Comparison of ENCODE assay signal across 27 mouse cellular contexts in the genomic region with DNA sequence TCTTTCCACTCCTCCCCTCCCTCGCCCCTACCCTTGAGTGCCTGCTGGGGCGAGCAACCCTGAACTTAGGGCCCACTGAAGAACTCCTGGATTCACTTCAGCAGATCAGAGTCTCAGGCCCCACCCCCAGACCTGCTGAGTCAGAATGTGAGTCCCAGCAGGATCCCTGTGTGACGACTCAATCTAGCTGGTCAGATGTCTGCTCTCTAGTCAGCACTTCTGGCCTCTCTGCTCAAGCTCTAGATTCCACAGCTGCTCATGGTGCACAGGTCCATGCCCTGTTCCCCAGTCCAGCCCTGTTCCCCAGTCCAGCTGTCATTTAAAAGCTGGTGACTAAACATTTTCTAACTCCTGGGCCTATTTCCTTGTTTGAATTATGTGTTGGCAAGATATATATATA. TPM values are rescaled to one million over a fixed set of nuclear protein-coding genes. Genes with fewer than 3 reads are reported as not detected.
DNase-seq lines count a peak whose midpoint lies in the region; ATAC-seq and TF ChIP-seq lines count a peak whose summit lies in the region.
"Had no signal": no experiment of that assay in that cellular context is flagged by ENCODE, and none has a peak within 500 bp of the region (broad histone marks: within the 10 kb centered on the region; RNA-seq: fewer than 3 reads in every experiment).

No protein-coding gene starts in this region.

- no peak for ATAC-seq in inflammation-experienced regulatory T-cells, adult 6 months
- no peak for ATAC-seq in heart, embryonic 12.5 days (ENCODE audit: insufficient number of reproducible peaks, low FRiP score)
- ATAC-seq: forebrain, embryonic 13.5 days; forebrain, postnatal 0 days had no signal

- H3K36me3 ChIP-seq in ES-E14 (ENCODE audit: control insufficient read depth, insufficient read depth, low read length, poor library complexity, severe bottlenecking), result no peaks in the 10 kb centered on the region
- H3K36me3 ChIP-seq in heart, embryonic 12.5 days, result no peaks in the 10 kb centered on the region
- H3K36me3 ChIP-seq: embryonic facial prominence, embryonic 10.5 days; heart, embryonic 10.5 days; hindbrain, embryonic 10.5 days had no signal

- H3K27ac ChIP-seq in ES-E14 (ENCODE audit: insufficient read depth, low read depth, low read length, poor library complexity, severe bottlenecking), result no peak overlapping the region
- H3K27ac ChIP-seq in heart, embryonic 12.5 days (ENCODE audit: poor library complexity, severe bottlenecking), result no peak overlapping the region
- H3K27ac ChIP-seq: embryonic facial prominence, embryonic 10.5 days; forebrain, embryonic 13.5 days; heart, embryonic 10.5 days; hindbrain, embryonic 10.5 days; hindbrain, embryonic 14.5 days had no signal

- peak; percentile 35 for DNase-seq in 3134 (ENCODE audit: extremely low read depth, insufficient read length, low spot score)
- peak; percentile 37 for DNase-seq in 416B (ENCODE audit: low read depth)
- no peak for DNase-seq in ES-E14 (ENCODE audit: low read depth, low spot score)
- peak; percentile 10 for DNase-seq in adipocyte (ENCODE audit: low spot score)
- no peak for DNase-seq in testis, postnatal 14 days (ENCODE audit: low spot score)
- DNase-seq in frontal cortex, postnatal 10 days (ENCODE audit: low spot score in 2 of 2), result no peak
- DNase-seq: adrenal gland, postnatal 10 days; cerebellum, adult 11-12 months; cerebellum, adult 9-11 months; cerebellum, postnatal 36 days; forebrain, postnatal 0 days; gastrocnemius, postnatal 36 days; heart, adult 18-20 months; kidney, adult 18-20 months had no signal

- H3K4me2 ChIP-seq in heart, embryonic 12.5 days, result no peak overlapping the region
- H3K4me2 ChIP-seq: forebrain, embryonic 13.5 days; hindbrain, embryonic 14.5 days had no signal

- H3K4me1 ChIP-seq in ES-E14 (ENCODE audit: control insufficient read depth in 2 of 2, insufficient read depth in 2 of 2, low read length in 2 of 2, poor library complexity in 1 of 2), result peaks cover 0 to 7% of the 10 kb centered on the region in 2 experiments; a peak in 2 of 4 replicates
- peaks cover 10% of the 10 kb centered on the region for H3K4me1 ChIP-seq in heart, embryonic 12.5 days (replicated peaks)
- H3K4me1 ChIP-seq: embryonic facial prominence, embryonic 10.5 days; forebrain, embryonic 13.5 days; heart, embryonic 10.5 days; hindbrain, embryonic 10.5 days had no signal

- H3K9ac ChIP-seq in ES-E14 (ENCODE audit: insufficient read depth, low read depth, low read length, poor library complexity, severe bottlenecking), result no peak overlapping the region
- no peak overlapping the region for H3K9ac ChIP-seq in heart, embryonic 12.5 days
- H3K9ac ChIP-seq: forebrain, embryonic 13.5 days; forebrain, postnatal 0 days; hindbrain, embryonic 14.5 days had no signal

- H3K27me3 ChIP-seq in heart, embryonic 12.5 days (replicated peaks), result no peaks in the 10 kb centered on the region
- H3K27me3 ChIP-seq: forebrain, embryonic 13.5 days had no signal

- 43% methylated on average over 3 of the region's 3 CpGs for WGBS in heart, embryonic 12.5 days

- in situ Hi-C loops in ES-E14 (cut with MboI; ENCODE audit: low sequenced_read_pairs in 2 of 2, unreplicated experiment in 2 of 2), result loop anchor here in 1 of 2 experiments (10.0 kb wide), 1 partner anchor 116 kb away; no protein-coding TSS in a partner anchor

- H3K4me3 ChIP-seq in ES-E14 (ENCODE audit: insufficient read depth in 1 of 2, low read depth in 1 of 2, low read length in 2 of 2, poor library complexity in 1 of 2, severe bottlenecking in 1 of 2), result no peak overlapping the region
- H3K4me3 ChIP-seq in heart, embryonic 12.5 days, result no peak overlapping the region
- H3K4me3 ChIP-seq: embryonic facial prominence, embryonic 10.5 days; forebrain, embryonic 13.5 days; heart, embryonic 10.5 days; hindbrain, embryonic 10.5 days had no signal

- no peaks in the 10 kb centered on the region for H3K9me3 ChIP-seq in ES-E14 (ENCODE audit: control insufficient read depth, insufficient read depth, low read depth, low read length)
- H3K9me3 ChIP-seq in heart, embryonic 12.5 days (replicated peaks), result peaks cover 13% of the 10 kb centered on the region; the same call in 1 of the 2 replicates

TF ChIP-seq in ES-E14, 5 proteins besides CTCF, POLR2A, EP300 and RAD21:
- TF ChIP-seq CHD2 (IDR thresholded peaks at IDR 0.05; ENCODE audit: low read depth, low read length) (no peak), HCFC1 (IDR thresholded peaks at IDR 0.05; ENCODE audit: borderline replicate concordance, insufficient read depth, low read length) (no peak), MAFK (IDR thresholded peaks at IDR 0.05; ENCODE audit: insufficient read depth, low read depth, low read length) (peak; percentile 86), ZC3H11A (IDR thresholded peaks at IDR 0.05; ENCODE audit: borderline replicate concordance, low read depth, low read length) (no peak)
TF ChIP-seq in ES-E14: peak in this region for 1.

RNA-seq across cellular contexts. Expression of gene Fam50b, which starts 13.9 kb away (rescaled TPM):
- 0.21 and 0.27 TPM in 2 replicates for total RNA-seq in ES-E14 (2012; rRNA removed)
- polyA plus RNA-seq in inflammation-experienced regulatory T-cells, adult 6 months (2017; shearing (Covaris generic)), result not detected
- polyA plus RNA-seq in heart, embryonic 12.5 days (2016; fragmentation: Nextera tagmentation; extraction: Ambion mirVana), result not detected in 2 replicates
- total RNA-seq: adrenal gland, postnatal 10 days; adrenal gland, postnatal 4 days; gastrocnemius, adult 8-10 months; gastrocnemius, postnatal 36 days; heart, adult 18-20 months; heart, postnatal 25 days; MEL had no signal
- polyA plus RNA-seq: embryonic facial prominence, embryonic 10.5 days; forebrain, embryonic 13.5 days; heart, embryonic 10.5 days; heart, embryonic 16.5 days; hindbrain, embryonic 14.5 days; kidney, embryonic 14.5 days had no signal

Comparison
In these comparisons a context has a peak if more than half of its experiments do, and no peak if none do; other contexts are left out.
1. DNase-seq: peak in 3134 (single experiment), 416B (single experiment) and adipocyte (single experiment); none in ES-E14 (single experiment), testis, postnatal 14 days (single experiment) and frontal cortex, postnatal 10 days (0 of 2).